ENCODE assay signal across 22 mouse cellular contexts in the genomic region with DNA sequence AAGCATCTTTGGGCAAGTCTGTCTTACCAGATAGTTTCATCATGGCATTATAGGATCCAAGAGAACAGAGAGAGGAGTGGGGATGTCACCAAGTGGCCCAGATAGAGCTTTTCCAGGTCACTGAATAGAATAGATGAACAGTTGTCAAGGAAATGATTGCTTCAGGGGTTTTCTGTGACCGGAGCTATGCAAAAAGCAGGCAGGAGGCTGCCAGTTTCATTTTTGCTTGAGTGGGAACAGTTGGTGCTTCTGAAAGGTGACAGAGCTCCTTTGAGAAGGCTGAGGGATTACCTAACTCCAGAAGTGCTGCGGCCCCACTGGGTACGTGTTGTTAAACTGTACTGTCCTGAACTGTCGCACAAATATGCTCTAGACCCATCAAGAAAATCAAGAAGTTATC. TPM values are rescaled to one million over a fixed set of nuclear protein-coding genes. Genes with fewer than 3 reads are reported as not detected.
A peak's percentile ranks its signal among the peaks of the same experiment; 100 is the strongest.
DNase-seq lines count a peak whose midpoint lies in the region; ATAC-seq lines count a peak whose summit lies in the region.
"Had no signal": no experiment of that assay in that cellular context is flagged by ENCODE, and none has a peak within 500 bp of the region (broad histone marks: within the 10 kb centered on the region; RNA-seq: fewer than 3 reads in every experiment).

No protein-coding gene starts in this region.

- H3K4me3 ChIP-seq in midbrain, embryonic 11.5 days (ENCODE audit: low read depth, low read length) = no peak overlapping the region
- no peak overlapping the region for H3K4me3 ChIP-seq in midbrain, embryonic 13.5 days (replicated peaks)
- H3K4me3 ChIP-seq: embryonic facial prominence, embryonic 15.5 days; gastrocnemius, adult 2 months; limb, embryonic 15.5 days; liver, embryonic 15.5 days; midbrain, embryonic 12.5 days; myocyte had no signal

- H3K4me1 ChIP-seq in midbrain, embryonic 11.5 days (ENCODE audit: control insufficient read depth, insufficient read depth, low read length) = no peaks in the 10 kb centered on the region
- no peaks in the 10 kb centered on the region for H3K4me1 ChIP-seq in midbrain, embryonic 13.5 days (replicated peaks)
- H3K4me1 ChIP-seq: embryonic facial prominence, embryonic 15.5 days; limb, embryonic 15.5 days; liver, embryonic 15.5 days; midbrain, embryonic 12.5 days had no signal

- H3K9ac ChIP-seq in midbrain, embryonic 11.5 days (ENCODE audit: low read length) = no peak overlapping the region
- H3K9ac ChIP-seq in midbrain, embryonic 13.5 days (replicated peaks) = no peak overlapping the region
- H3K9ac ChIP-seq: embryonic facial prominence, embryonic 15.5 days; limb, embryonic 15.5 days; liver, embryonic 15.5 days; midbrain, embryonic 12.5 days had no signal

- WGBS in midbrain, embryonic 11.5 days = 87% methylated on average over 4 of the region's 4 CpGs
- 84% methylated on average over 4 of the region's 4 CpGs for WGBS in midbrain, embryonic 13.5 days

- no peaks in the 10 kb centered on the region for H3K9me3 ChIP-seq in midbrain, embryonic 11.5 days (ENCODE audit: control insufficient read depth, low read length)
- H3K9me3 ChIP-seq in midbrain, embryonic 13.5 days = no peaks in the 10 kb centered on the region
- H3K9me3 ChIP-seq: embryonic facial prominence, embryonic 15.5 days; limb, embryonic 15.5 days; liver, embryonic 15.5 days; midbrain, embryonic 12.5 days had no signal

- no peak for ATAC-seq in midbrain, embryonic 11.5 days (ENCODE audit: low FRiP score)
- ATAC-seq in midbrain, embryonic 13.5 days = no peak
- ATAC-seq: hindbrain, embryonic 16.5 days; intestine, postnatal 0 days had no signal

- H3K36me3 ChIP-seq in midbrain, embryonic 11.5 days (ENCODE audit: control insufficient read depth, insufficient read depth, low read length) = no peaks in the 10 kb centered on the region
- H3K36me3 ChIP-seq in midbrain, embryonic 13.5 days = no peaks in the 10 kb centered on the region
- H3K36me3 ChIP-seq: embryonic facial prominence, embryonic 15.5 days; limb, embryonic 15.5 days; liver, embryonic 15.5 days; midbrain, embryonic 12.5 days had no signal

- no peak overlapping the region for H3K27ac ChIP-seq in midbrain, embryonic 11.5 days (ENCODE audit: low read depth, low read length)
- no peak overlapping the region for H3K27ac ChIP-seq in midbrain, embryonic 13.5 days
- H3K27ac ChIP-seq: embryonic facial prominence, embryonic 15.5 days; gastrocnemius, adult 2 months; limb, embryonic 15.5 days; liver, embryonic 15.5 days; midbrain, embryonic 12.5 days had no signal

- no peaks in the 10 kb centered on the region for H3K27me3 ChIP-seq in midbrain, embryonic 11.5 days (ENCODE audit: control insufficient read depth, insufficient read depth, low read length)
- H3K27me3 ChIP-seq in midbrain, embryonic 13.5 days = no peaks in the 10 kb centered on the region
- H3K27me3 ChIP-seq: embryonic facial prominence, embryonic 15.5 days; limb, embryonic 15.5 days; liver, embryonic 15.5 days; midbrain, embryonic 12.5 days had no signal

- peak; percentile 51 for DNase-seq in midbrain, embryonic 11.5 days (ENCODE audit: low spot score, missing footprints)
- DNase-seq in cerebellum, adult 18-20 months = peak; percentile 13 to 21
- DNase-seq in cerebellum, postnatal 14 days = peak; percentile 53 to 55
- no peak for DNase-seq in ovary, postnatal 10 days (ENCODE audit: low spot score)
- no peak for DNase-seq in heart, postnatal 36 days
- DNase-seq in gastrocnemius, postnatal 4 days (ENCODE audit: low spot score in 2 of 2) = no peak
- DNase-seq: adrenal gland, adult 2 months; gastrocnemius, adult 2 months; heart, adult 18-20 months; heart, postnatal 4 days; lung, postnatal 14 days; right cerebral cortex, postnatal 4 days; thymus, adult 2 months had no signal

- H3K4me2 ChIP-seq in midbrain, embryonic 11.5 days = no peak overlapping the region
- no peak overlapping the region for H3K4me2 ChIP-seq in midbrain, embryonic 13.5 days (replicated peaks)
- H3K4me2 ChIP-seq: embryonic facial prominence, embryonic 15.5 days; limb, embryonic 15.5 days; liver, embryonic 15.5 days; midbrain, embryonic 12.5 days had no signal

- intact Hi-C loops in heart, postnatal 36 days (cut with DNase I) = no loop called here

RNA-seq across cellular contexts. Expression of a gene that starts 38.2 kb away (rescaled TPM):
- 0.10 and 0.11 TPM in 2 replicates for polyA plus RNA-seq in midbrain, embryonic 11.5 days (2014; fragmentation: Nextera tagmentation; extraction: Ambion mirVana)
- polyA plus RNA-seq in midbrain, embryonic 13.5 days (2015; fragmentation: Nextera tagmentation; extraction: Ambion mirVana) = 1.2 and 1.6 TPM in 2 replicates
- not detected for total RNA-seq in heart, postnatal 36 days (2021)
- not detected for total RNA-seq in gastrocnemius, postnatal 4 days (2021)
- total RNA-seq: heart, postnatal 4 days had no signal
- polyA plus RNA-seq: embryonic facial prominence, embryonic 15.5 days; heart, embryonic 14.5 days; liver, embryonic 15.5 days; myocyte; thymus, adult 2 months had no signal

Comparison
In these comparisons a context has a peak if more than half of its experiments do, and no peak if none do; other contexts are left out.
1. DNase-seq: peak in midbrain, embryonic 11.5 days (single experiment), cerebellum, adult 18-20 months (2 of 2) and cerebellum, postnatal 14 days (2 of 2); none in ovary, postnatal 10 days (single experiment), heart, postnatal 36 days (0 of 2) and gastrocnemius, postnatal 4 days (0 of 2).